Mouse (Mus musculus): Measurements from ENCODE around the gene Rexo4. TPM values are rescaled to one million over a fixed set of nuclear protein-coding genes. Genes with fewer than 3 reads are reported as not detected.

Rexo4 gene
- polyA plus RNA-seq, 1 experiment from 2014 or later, result 31.7 TPM

- 94% methylated on average over 2 of the region's 2 CpGs for WGBS
- H3K9ac ChIP-seq (replicated peaks; ENCODE audit: low read length), result no peak overlapping the region
- H3K9me3 ChIP-seq (ENCODE audit: control insufficient read depth, low read length), result no peaks in the 10 kb centered on the region
- no peaks in the 10 kb centered on the region for H3K27me3 ChIP-seq (ENCODE audit: control insufficient read depth, insufficient read depth, low read length)
- H3K4me2 ChIP-seq (ENCODE audit: low read length), result no peak overlapping the region
- no peak overlapping the region for H3K27ac ChIP-seq (replicated peaks; ENCODE audit: low read depth, low read length)
- DNase-seq, result no peak
- H3K4me3 ChIP-seq (replicated peaks; ENCODE audit: low read depth, low read length), result no peak overlapping the region
- no peak for ATAC-seq (ENCODE audit: low FRiP score, low TSS enrichment)
- peaks cover 78% of the 10 kb centered on the region for H3K36me3 ChIP-seq (ENCODE audit: control insufficient read depth, insufficient read depth, low read length)
- no peaks in the 10 kb centered on the region for H3K4me1 ChIP-seq (ENCODE audit: control insufficient read depth, insufficient read depth, low read length)
Observed at GRCm38 (mm10) chr2:26954735-26955395, 9.3 kb downstream of the Rexo4 start.

DNA sequence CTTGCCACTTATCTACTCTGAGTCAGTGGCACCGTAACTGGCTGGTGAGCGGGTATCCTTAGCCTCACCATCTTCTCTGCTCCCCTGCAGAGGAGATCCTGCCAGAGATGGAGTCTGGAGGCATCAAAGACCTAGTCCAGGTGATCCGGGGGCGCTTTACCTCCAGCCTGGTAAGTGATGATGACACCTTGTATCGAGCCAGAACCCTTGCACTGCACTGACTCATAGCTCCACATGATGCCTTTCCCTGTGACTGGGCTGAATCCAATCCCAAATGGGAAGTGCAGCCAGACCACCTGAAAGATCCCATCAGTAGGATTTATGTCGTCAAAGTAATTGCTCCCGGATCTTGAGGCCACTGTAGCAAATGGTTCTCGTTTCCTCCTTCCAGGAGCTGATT, 11.3 kb downstream of the Rexo4 start:
- 91% methylated on average over 8 of the region's 8 CpGs for WGBS
- ATAC-seq (ENCODE audit: low FRiP score, low TSS enrichment), result no peak
- Histone ChIP-seq H3K4me3 (replicated peaks; ENCODE audit: low read depth, low read length) (no peak overlapping the region), H3K4me2 (ENCODE audit: low read length) (no peak overlapping the region), H3K4me1 (ENCODE audit: control insufficient read depth, insufficient read depth, low read length) (no peaks in the 10 kb centered on the region), H3K36me3 (ENCODE audit: control insufficient read depth, insufficient read depth, low read length) (peaks cover 72% of the 10 kb centered on the region), H3K9me3 (ENCODE audit: control insufficient read depth, low read length) (no peaks in the 10 kb centered on the region), H3K27ac (replicated peaks; ENCODE audit: low read depth, low read length) (no peak overlapping the region), H3K9ac (replicated peaks; ENCODE audit: low read length) (no peak overlapping the region), H3K27me3 (ENCODE audit: control insufficient read depth, insufficient read depth, low read length) (no peaks in the 10 kb centered on the region)
- DNase-seq, result no peak

DNA sequence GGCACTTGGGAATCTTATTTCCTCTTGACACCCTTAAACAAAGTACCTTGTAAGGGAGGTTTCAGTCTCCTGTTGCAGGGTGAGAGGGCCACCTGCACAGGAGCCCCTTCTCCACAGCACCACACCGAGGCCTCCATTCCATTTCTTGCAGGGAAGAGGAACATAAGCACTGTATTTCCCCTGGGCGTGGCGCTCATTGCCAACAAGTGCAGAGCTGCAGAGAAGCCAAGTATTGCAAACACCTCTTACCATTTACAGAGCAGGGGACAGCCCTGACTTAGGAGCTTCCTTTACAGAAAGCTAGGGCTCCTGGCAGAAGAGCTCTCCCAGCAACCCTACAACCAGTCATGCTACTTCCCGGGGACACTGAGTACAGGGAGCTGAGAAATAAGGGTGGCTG, 12.0 kb downstream of the Rexo4 start:
- H3K4me2 ChIP-seq (ENCODE audit: low read length), result no peak overlapping the region
- H3K9me3 ChIP-seq (ENCODE audit: control insufficient read depth, low read length), result no peaks in the 10 kb centered on the region
- no peak overlapping the region for H3K27ac ChIP-seq (replicated peaks; ENCODE audit: low read depth, low read length)
- WGBS, result 97% methylated on average over 4 of the region's 4 CpGs
- peaks cover 65% of the 10 kb centered on the region for H3K36me3 ChIP-seq (ENCODE audit: control insufficient read depth, insufficient read depth, low read length)
- no peak overlapping the region for H3K4me3 ChIP-seq (replicated peaks; ENCODE audit: low read depth, low read length)
- no peaks in the 10 kb centered on the region for H3K27me3 ChIP-seq (ENCODE audit: control insufficient read depth, insufficient read depth, low read length)
- no peaks in the 10 kb centered on the region for H3K4me1 ChIP-seq (ENCODE audit: control insufficient read depth, insufficient read depth, low read length)
- ATAC-seq (ENCODE audit: low FRiP score, low TSS enrichment) (no peak), DNase-seq (no peak)
- H3K9ac ChIP-seq (replicated peaks; ENCODE audit: low read length), result no peak overlapping the region

- Histone ChIP-seq H3K36me3 (ENCODE audit: control insufficient read depth, insufficient read depth, low read length) (peaks cover 66% of the 10 kb centered on the region), H3K4me3 (replicated peaks; ENCODE audit: low read depth, low read length) (no peak overlapping the region), H3K4me1 (ENCODE audit: control insufficient read depth, insufficient read depth, low read length) (no peaks in the 10 kb centered on the region), H3K27ac (replicated peaks; ENCODE audit: low read depth, low read length) (no peak overlapping the region), H3K27me3 (ENCODE audit: control insufficient read depth, insufficient read depth, low read length) (no peaks in the 10 kb centered on the region), H3K4me2 (ENCODE audit: low read length) (no peak overlapping the region), H3K9ac (replicated peaks; ENCODE audit: low read length) (no peak overlapping the region), H3K9me3 (ENCODE audit: control insufficient read depth, low read length) (no peaks in the 10 kb centered on the region)
- 89% methylated on average over 8 of the region's 8 CpGs for WGBS
- ATAC-seq (ENCODE audit: low FRiP score, low TSS enrichment) (no peak), DNase-seq (no peak)
Observed at GRCm38 (mm10) chr2:26951346-26951905, 12.8 kb downstream of the Rexo4 start.

DNA sequence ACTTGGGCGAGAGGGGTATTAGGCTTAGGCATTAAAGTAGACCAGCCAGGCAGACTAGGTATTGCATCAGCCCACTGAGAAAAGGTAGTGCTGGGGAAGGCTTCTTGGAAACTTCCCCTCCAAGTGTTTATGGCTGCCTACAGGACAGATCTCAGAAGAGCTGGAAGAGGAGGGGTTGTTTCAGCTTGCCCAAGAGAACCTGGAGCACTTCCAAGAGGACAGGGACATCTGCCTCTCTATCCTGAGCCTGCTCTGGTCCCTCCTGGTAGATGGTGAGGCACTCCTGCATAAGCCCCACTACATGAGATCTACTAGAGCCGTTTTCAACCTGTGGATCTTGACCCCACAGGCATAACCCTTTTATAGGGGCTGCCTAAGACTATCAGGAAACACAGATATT, 13.8 kb downstream of the Rexo4 start:
- Histone ChIP-seq H3K27ac (replicated peaks; ENCODE audit: low read depth, low read length) (no peak overlapping the region), H3K9me3 (ENCODE audit: control insufficient read depth, low read length) (no peaks in the 10 kb centered on the region), H3K4me2 (ENCODE audit: low read length) (no peak overlapping the region), H3K4me3 (replicated peaks; ENCODE audit: low read depth, low read length) (no peak overlapping the region), H3K9ac (replicated peaks; ENCODE audit: low read length) (no peak overlapping the region), H3K27me3 (ENCODE audit: control insufficient read depth, insufficient read depth, low read length) (no peaks in the 10 kb centered on the region), H3K36me3 (ENCODE audit: control insufficient read depth, insufficient read depth, low read length) (peaks cover 58% of the 10 kb centered on the region), H3K4me1 (ENCODE audit: control insufficient read depth, insufficient read depth, low read length) (no peaks in the 10 kb centered on the region)
- WGBS, result 94% methylated on average over 2 of the region's 2 CpGs
- DNase-seq (no peak), ATAC-seq (ENCODE audit: low FRiP score, low TSS enrichment) (no peak)

- no peaks in the 10 kb centered on the region for H3K9me3 ChIP-seq (ENCODE audit: control insufficient read depth, low read length)
- 85% methylated on average over 3 of the region's 3 CpGs for WGBS
- ATAC-seq (ENCODE audit: low FRiP score, low TSS enrichment), result no peak
- no peak overlapping the region for H3K4me2 ChIP-seq (ENCODE audit: low read length)
- H3K27ac ChIP-seq (replicated peaks; ENCODE audit: low read depth, low read length), result no peak overlapping the region
- H3K36me3 ChIP-seq (ENCODE audit: control insufficient read depth, insufficient read depth, low read length), result 0 out of 2 replicates have a peak, but pooled peaks cover 6% of the 10 kb centered on the region
- no peaks in the 10 kb centered on the region for H3K27me3 ChIP-seq (ENCODE audit: control insufficient read depth, insufficient read depth, low read length)
- H3K4me1 ChIP-seq (ENCODE audit: control insufficient read depth, insufficient read depth, low read length), result no peaks in the 10 kb centered on the region
- H3K9ac ChIP-seq (replicated peaks; ENCODE audit: low read length), result no peak overlapping the region
- no peak for DNase-seq
- H3K4me3 ChIP-seq (replicated peaks; ENCODE audit: low read depth, low read length), result no peak overlapping the region
Observed at GRCm38 (mm10) chr2:26943253-26943652, 20.9 kb downstream of the Rexo4 start.

DNA sequence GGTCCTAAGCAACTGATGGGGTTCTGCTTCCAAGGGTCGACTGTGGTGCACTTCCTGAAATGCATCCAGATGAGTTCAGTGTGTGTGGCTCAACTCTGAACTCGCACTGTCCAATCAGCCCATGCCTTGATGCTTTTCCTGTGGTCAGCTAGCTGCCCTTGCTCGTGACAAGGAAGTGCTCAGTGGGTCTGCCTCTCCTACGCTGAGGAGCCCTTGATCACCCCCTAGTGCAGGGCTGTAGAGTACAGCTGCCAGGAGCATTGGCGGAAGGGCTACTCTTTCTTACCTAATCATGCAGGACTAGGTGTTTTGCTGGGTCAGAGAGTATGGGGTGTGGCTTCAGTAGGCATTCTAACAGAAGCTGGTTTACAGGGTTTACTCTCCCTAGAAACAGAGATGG, 22.6 kb downstream of the Rexo4 start:
- no peak for DNase-seq
- H3K27ac ChIP-seq (replicated peaks; ENCODE audit: low read depth, low read length), result no peak overlapping the region
- 41% methylated on average over 5 of the region's 5 CpGs for WGBS
- H3K9me3 ChIP-seq (ENCODE audit: control insufficient read depth, low read length), result no peaks in the 10 kb centered on the region
- no peaks in the 10 kb centered on the region for H3K4me1 ChIP-seq (ENCODE audit: control insufficient read depth, insufficient read depth, low read length)
- H3K27me3 ChIP-seq (ENCODE audit: control insufficient read depth, insufficient read depth, low read length), result no peaks in the 10 kb centered on the region
- ATAC-seq (ENCODE audit: low FRiP score, low TSS enrichment), result no peak
- H3K4me3 ChIP-seq (replicated peaks; ENCODE audit: low read depth, low read length), result no peak overlapping the region
- H3K9ac ChIP-seq (replicated peaks; ENCODE audit: low read length), result no peak overlapping the region
- H3K4me2 ChIP-seq (ENCODE audit: low read length), result no peak overlapping the region
- 0 out of 2 replicates have a peak, but pooled peaks cover 2% of the 10 kb centered on the region for H3K36me3 ChIP-seq (ENCODE audit: control insufficient read depth, insufficient read depth, low read length)

DNA sequence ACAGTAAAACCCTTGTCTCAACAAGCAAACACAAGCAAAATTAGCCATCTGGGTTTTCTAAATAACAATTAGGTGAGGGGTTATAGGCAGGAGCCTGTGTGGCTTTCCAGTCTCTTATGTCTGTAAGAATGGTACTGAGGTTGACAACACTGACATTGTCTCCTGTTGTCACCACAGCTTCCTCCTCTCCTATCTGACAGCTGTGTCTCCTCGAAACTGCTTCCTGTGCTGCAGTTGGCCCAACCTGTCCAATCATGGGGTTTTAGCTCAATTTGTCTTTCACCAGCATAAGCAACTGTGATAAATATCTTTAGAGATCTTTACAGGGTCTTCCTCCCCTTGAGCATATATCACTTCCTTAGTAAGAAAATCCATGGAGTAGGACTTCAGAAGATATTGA, 27.8 kb downstream of the Rexo4 start:
- no peaks in the 10 kb centered on the region for H3K9me3 ChIP-seq (ENCODE audit: control insufficient read depth, low read length)
- no peak overlapping the region for H3K9ac ChIP-seq (replicated peaks; ENCODE audit: low read length)
- no peak for ATAC-seq (ENCODE audit: low FRiP score, low TSS enrichment)
- H3K36me3 ChIP-seq (ENCODE audit: control insufficient read depth, insufficient read depth, low read length), result 0 out of 2 replicates have a peak, but pooled peaks cover 1% of the 10 kb centered on the region
- H3K27me3 ChIP-seq (ENCODE audit: control insufficient read depth, insufficient read depth, low read length), result no peaks in the 10 kb centered on the region
- H3K4me1 ChIP-seq (ENCODE audit: control insufficient read depth, insufficient read depth, low read length), result peaks cover 12% of the 10 kb centered on the region
- no peak for DNase-seq
- H3K4me2 ChIP-seq (ENCODE audit: low read length), result no peak overlapping the region
- H3K4me3 ChIP-seq (replicated peaks; ENCODE audit: low read depth, low read length), result no peak overlapping the region
- WGBS, result 84% methylated on average over 1 of the region's 1 CpGs
- no peak overlapping the region for H3K27ac ChIP-seq (replicated peaks; ENCODE audit: low read depth, low read length)

DNA sequence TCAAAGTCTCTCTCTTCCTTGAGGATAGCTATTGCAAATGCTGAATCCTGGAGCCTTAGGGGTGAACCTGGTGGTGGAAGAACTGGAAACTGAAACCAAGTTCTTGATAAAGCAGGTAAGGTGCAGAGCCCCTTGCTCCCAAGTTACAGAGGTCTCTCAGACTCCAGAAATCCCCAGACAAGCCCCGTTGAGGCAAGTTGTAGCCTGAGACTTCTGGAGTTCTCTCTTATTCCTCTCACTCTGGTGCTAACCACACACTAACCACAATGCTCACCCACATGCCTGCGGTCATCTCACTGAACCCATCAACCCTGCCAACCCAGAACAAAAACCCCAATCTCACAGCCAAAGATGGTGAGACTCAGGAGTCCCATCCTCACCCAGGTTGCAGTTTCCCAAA, 28.9 kb downstream of the Rexo4 start:
- Histone ChIP-seq H3K27me3 (ENCODE audit: control insufficient read depth, insufficient read depth, low read length) (no peaks in the 10 kb centered on the region), H3K9ac (replicated peaks; ENCODE audit: low read length) (no peak overlapping the region), H3K4me1 (ENCODE audit: control insufficient read depth, insufficient read depth, low read length) (peaks cover 17% of the 10 kb centered on the region), H3K4me3 (replicated peaks; ENCODE audit: low read depth, low read length) (no peak overlapping the region), H3K4me2 (ENCODE audit: low read length) (no peak overlapping the region), H3K27ac (replicated peaks; ENCODE audit: low read depth, low read length) (no peak overlapping the region), H3K9me3 (ENCODE audit: control insufficient read depth, low read length) (no peaks in the 10 kb centered on the region), H3K36me3 (ENCODE audit: control insufficient read depth, insufficient read depth, low read length) (peaks cover 12% of the 10 kb centered on the region; the same call in 1 of the 2 replicates)
- WGBS, result 95% methylated on average over 2 of the region's 2 CpGs
- ATAC-seq (ENCODE audit: low FRiP score, low TSS enrichment), result no peak
- DNase-seq, result no peak
